Mouse (Mus musculus): ENCODE results near the gene Srarp. TPM values are rescaled to one million over a fixed set of nuclear protein-coding genes. Genes with fewer than 3 reads are reported as not detected.

Srarp gene
- polyA plus RNA-seq, 1 experiment = 12.9 TPM

DNA sequence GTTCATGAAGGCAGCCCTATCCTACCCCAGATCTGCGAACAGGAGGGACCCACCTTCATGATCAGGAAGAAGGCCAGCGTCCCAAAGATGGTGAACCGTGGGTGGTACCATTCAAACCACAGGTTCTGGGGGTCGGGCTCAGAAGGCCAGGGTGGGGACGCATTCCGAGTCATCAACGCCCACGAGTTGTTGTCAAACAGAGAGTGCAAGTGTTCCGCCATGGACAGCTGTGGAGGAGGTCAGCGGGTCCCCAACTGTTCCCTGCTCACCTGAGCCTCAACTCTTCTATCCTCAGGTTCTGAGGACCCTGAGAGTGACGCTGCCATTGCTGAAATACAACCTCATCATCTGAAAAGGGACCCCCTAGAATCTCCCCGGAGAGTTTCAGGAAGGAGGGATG, 44.6 kb downstream of the Srarp start:
- WGBS = 80% methylated on average over 12 of the region's 12 CpGs
- DNase-seq = no peak
- Histone ChIP-seq H3K27ac (ENCODE audit: insufficient read depth, low read length) (no peak overlapping the region), H3K4me3 (replicated peaks; ENCODE audit: insufficient read depth, low read depth, low read length) (no peak overlapping the region), H3K27me3 (ENCODE audit: control insufficient read depth, insufficient read depth, low read length) (no peaks in the 10 kb centered on the region), H3K4me1 (ENCODE audit: control insufficient read depth, insufficient read depth, low read length) (no peaks in the 10 kb centered on the region)
- TF ChIP-seq CTCF (IDR thresholded peaks at IDR 0.05; ENCODE audit: borderline replicate concordance, insufficient read depth, low read depth, low read length) (no peak), POLR2A (IDR thresholded peaks at IDR 0.05; ENCODE audit: borderline replicate concordance, insufficient read depth, low read length) (no peak)

- TF ChIP-seq POLR2A (IDR thresholded peaks at IDR 0.05; ENCODE audit: borderline replicate concordance, insufficient read depth, low read length) = no peak
- TF ChIP-seq CTCF (IDR thresholded peaks at IDR 0.05; ENCODE audit: borderline replicate concordance, insufficient read depth, low read depth, low read length) = no peak
- Histone ChIP-seq H3K27me3 (ENCODE audit: control insufficient read depth, insufficient read depth, low read length) (no peaks in the 10 kb centered on the region), H3K27ac (ENCODE audit: insufficient read depth, low read length) (no peak overlapping the region), H3K4me3 (replicated peaks; ENCODE audit: insufficient read depth, low read depth, low read length) (no peak overlapping the region), H3K4me1 (ENCODE audit: control insufficient read depth, insufficient read depth, low read length) (no peaks in the 10 kb centered on the region; the same call in 1 of the 2 replicates)
- DNase-seq = no peak
- WGBS = 72% methylated on average over 18 of the region's 18 CpGs
Observed at GRCm38 (mm10) chr4:141389366-141390150, 46.3 kb downstream of the Srarp start.

- Histone ChIP-seq H3K4me3 (replicated peaks; ENCODE audit: insufficient read depth, low read depth, low read length) (no peak overlapping the region), H3K4me1 (ENCODE audit: control insufficient read depth, insufficient read depth, low read length) (no peaks in the 10 kb centered on the region; the same call in 1 of the 2 replicates), H3K27ac (ENCODE audit: insufficient read depth, low read length) (no peak overlapping the region), H3K27me3 (ENCODE audit: control insufficient read depth, insufficient read depth, low read length) (no peaks in the 10 kb centered on the region)
- DNase-seq = no peak
- TF ChIP-seq CTCF (IDR thresholded peaks at IDR 0.05; ENCODE audit: borderline replicate concordance, insufficient read depth, low read depth, low read length) = no peak
- TF ChIP-seq POLR2A (IDR thresholded peaks at IDR 0.05; ENCODE audit: borderline replicate concordance, insufficient read depth, low read length) = no peak
- 75% methylated on average over 5 of the region's 5 CpGs for WGBS
Observed at GRCm38 (mm10) chr4:141387933-141388332, 48.0 kb downstream of the Srarp start.

DNA sequence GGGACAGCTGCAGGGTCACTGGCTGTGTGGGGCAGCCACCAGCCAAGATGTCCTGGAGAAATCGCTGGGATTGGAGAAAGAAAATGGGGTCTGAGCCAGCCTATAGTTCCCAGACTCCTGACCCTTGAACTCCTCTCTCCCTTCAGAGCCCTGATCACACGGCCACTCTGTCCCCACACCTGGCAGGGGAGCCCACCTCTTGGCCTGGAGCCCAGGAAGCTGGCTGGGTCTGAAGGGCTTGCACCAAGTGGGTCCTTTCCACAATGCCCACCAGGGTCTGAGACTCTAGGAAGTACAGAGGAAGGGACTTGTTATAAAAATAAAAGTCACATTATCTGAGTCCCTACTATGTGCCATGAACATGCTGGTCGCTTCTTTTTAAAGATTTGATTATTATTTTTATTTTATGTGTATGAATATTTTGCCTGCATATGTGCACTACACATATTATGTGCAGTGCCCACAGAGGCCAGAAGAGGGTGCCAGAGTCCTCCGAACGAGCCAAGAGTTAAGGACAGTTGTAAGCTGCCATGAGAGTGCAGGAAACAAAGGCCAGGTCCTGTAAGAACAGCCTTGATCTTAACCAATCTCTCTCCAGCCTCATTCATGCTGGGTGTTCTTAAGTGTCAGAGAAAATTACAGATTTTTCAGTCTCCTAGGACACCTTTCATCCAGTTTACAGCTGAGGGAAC, 48.7 kb downstream of the Srarp start:
- DNase-seq = peak; percentile 39 to 61
- peak; percentile 72 for TF ChIP-seq CTCF (IDR thresholded peaks at IDR 0.05; ENCODE audit: borderline replicate concordance, insufficient read depth, low read depth, low read length)
- no peak for TF ChIP-seq POLR2A (IDR thresholded peaks at IDR 0.05; ENCODE audit: borderline replicate concordance, insufficient read depth, low read length)
- 10% methylated on average over 5 of the region's 5 CpGs for WGBS

DNA sequence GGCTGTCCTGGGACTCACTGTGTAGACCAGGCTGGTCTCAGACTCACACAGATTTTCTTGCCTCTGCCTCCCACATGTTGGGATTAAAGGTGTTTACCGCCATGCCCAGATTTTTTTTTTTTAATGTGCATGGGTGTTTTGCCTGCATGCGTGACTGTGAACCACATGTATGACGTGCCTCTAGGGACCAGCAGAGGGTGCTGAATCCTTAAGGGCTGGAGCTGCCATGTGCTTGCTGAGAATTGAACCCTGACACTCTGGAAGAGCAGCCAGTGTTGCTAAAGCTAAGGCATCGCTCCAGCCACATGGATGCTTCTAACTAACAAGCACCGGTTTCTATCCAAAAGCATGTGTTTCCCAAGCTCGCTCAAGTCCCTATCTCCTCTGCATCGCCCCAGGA, 49.8 kb downstream of the Srarp start:
- Histone ChIP-seq H3K27me3 (ENCODE audit: control insufficient read depth, insufficient read depth, low read length) (no peaks in the 10 kb centered on the region), H3K4me3 (replicated peaks; ENCODE audit: insufficient read depth, low read depth, low read length) (no peak overlapping the region), H3K4me1 (ENCODE audit: control insufficient read depth, insufficient read depth, low read length) (no peaks in the 10 kb centered on the region; the same call in 1 of the 2 replicates), H3K27ac (ENCODE audit: insufficient read depth, low read length) (no peak overlapping the region)
- no peak for TF ChIP-seq CTCF (IDR thresholded peaks at IDR 0.05; ENCODE audit: borderline replicate concordance, insufficient read depth, low read depth, low read length)
- no peak for TF ChIP-seq POLR2A (IDR thresholded peaks at IDR 0.05; ENCODE audit: borderline replicate concordance, insufficient read depth, low read length)
- no peak for DNase-seq
- WGBS = 78% methylated on average over 7 of the region's 7 CpGs

More for the DNA sequence above, 48.7 kb downstream of the Srarp start:
- H3K4me1 ChIP-seq (ENCODE audit: control insufficient read depth, insufficient read depth, low read length) = no peaks in the 10 kb centered on the region; the same call in 1 of the 2 replicates
- no peaks in the 10 kb centered on the region for H3K27me3 ChIP-seq (ENCODE audit: control insufficient read depth, insufficient read depth, low read length)
- H3K4me3 ChIP-seq (replicated peaks; ENCODE audit: insufficient read depth, low read depth, low read length) = no peak overlapping the region
- no peak overlapping the region for H3K27ac ChIP-seq (ENCODE audit: insufficient read depth, low read length)

DNA sequence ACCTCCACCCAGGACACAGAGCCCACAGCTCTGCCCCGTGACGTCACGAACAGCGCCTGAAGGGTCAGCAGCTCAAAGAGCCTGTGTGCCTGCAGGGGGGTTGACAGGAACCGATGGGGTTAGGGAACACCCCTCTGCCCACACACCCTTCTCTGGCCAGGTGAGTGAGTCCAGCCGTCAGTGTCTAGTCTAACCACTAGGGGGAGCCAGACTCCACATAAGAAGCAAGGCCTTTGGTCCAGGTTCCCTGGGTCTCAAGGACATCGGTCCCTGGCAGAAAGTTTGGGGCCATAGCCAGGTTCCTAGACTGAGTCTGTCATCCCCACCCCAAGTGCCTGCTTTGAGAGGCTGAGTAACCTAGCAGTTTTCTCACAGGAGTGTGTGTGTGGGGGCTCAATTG, 50.6 kb downstream of the Srarp start:
- no peaks in the 10 kb centered on the region; the same call in 1 of the 2 replicates for H3K4me1 ChIP-seq (ENCODE audit: control insufficient read depth, insufficient read depth, low read length)
- peak; percentile 91 for TF ChIP-seq CTCF (IDR thresholded peaks at IDR 0.05; ENCODE audit: borderline replicate concordance, insufficient read depth, low read depth, low read length)
- no peak for TF ChIP-seq POLR2A (IDR thresholded peaks at IDR 0.05; ENCODE audit: borderline replicate concordance, insufficient read depth, low read length)
- WGBS = 0% methylated on average over 7 of the region's 7 CpGs
- peak; percentile 48 to 57 for DNase-seq
- H3K27me3 ChIP-seq (ENCODE audit: control insufficient read depth, insufficient read depth, low read length) = no peaks in the 10 kb centered on the region
- H3K27ac ChIP-seq (ENCODE audit: insufficient read depth, low read length) = no peak overlapping the region
- H3K4me3 ChIP-seq (replicated peaks; ENCODE audit: insufficient read depth, low read depth, low read length) = no peak overlapping the region

Other genes starting within 250 kb of the Srarp start
- 4.7 and 6.8 TPM in 2 replicates for gene Rsg1, start 222.1 kb downstream of the Srarp start, polyA plus RNA-seq (2012; rRNA removed)
- gene Arhgef19, start 196.6 kb downstream of the Srarp start, polyA plus RNA-seq (2012; rRNA removed) = 14.0 and 15.0 TPM in 2 replicates
- 1.9 and 2.0 TPM in 2 replicates for gene Epha2, start 134.9 kb downstream of the Srarp start, polyA plus RNA-seq (2012; rRNA removed)
- 17.9 and 18.2 TPM in 2 replicates for gene Fam131c, start 67.9 kb downstream of the Srarp start, polyA plus RNA-seq (2012; rRNA removed)
- gene Clcnka, start 37.4 kb downstream of the Srarp start, polyA plus RNA-seq (2012; rRNA removed) = 0.03 TPM in 1 of 2 replicates, not detected in the other
- gene Clcnkb, start 20.1 kb downstream of the Srarp start, polyA plus RNA-seq (2012; rRNA removed) = not detected in 2 replicates
- gene Hspb7, start 15.3 kb downstream of the Srarp start, polyA plus RNA-seq (2012; rRNA removed) = 0.10 and 0.16 TPM in 2 replicates
- 34.7 TPM in 2 replicates for gene Zbtb17, start 8.5 kb upstream of the Srarp start, polyA plus RNA-seq (2012; rRNA removed)
- gene Spen, start 102.5 kb upstream of the Srarp start, polyA plus RNA-seq (2012; rRNA removed) = 16.6 and 18.6 TPM in 2 replicates
- 2.3 and 2.6 TPM in 2 replicates for gene Fblim1, start 170.0 kb upstream of the Srarp start, polyA plus RNA-seq (2012; rRNA removed)
- 0.57 and 0.73 TPM in 2 replicates for gene Tmem82, start 182.5 kb upstream of the Srarp start, polyA plus RNA-seq (2012; rRNA removed)
- gene Slc25a34, start 187.7 kb upstream of the Srarp start, polyA plus RNA-seq (2012; rRNA removed) = 7.7 and 9.5 TPM in 2 replicates
- gene Plekhm2, start 228.8 kb upstream of the Srarp start, polyA plus RNA-seq (2012; rRNA removed) = 124 and 130 TPM in 2 replicates
- gene Rsc1a1, start 249.5 kb upstream of the Srarp start, polyA plus RNA-seq (2012; rRNA removed) = 7.4 and 8.1 TPM in 2 replicates

All from cerebellum, adult 2 months (tissue).